Mouse (Mus musculus): ENCODE measurements around the gene Myom1.
A peak's percentile ranks its signal among the peaks of the same experiment; 100 is the strongest.
"Not testable (repeated sequence)": the region's sequence is repeated elsewhere in the genome, so short reads cannot be mapped to it uniquely, and the experiment has no call there.

The Myom1 gene

GRCm38 (mm10) chr17:71002081-71002743, at the start of gene Myom1:
Gene Myom1, plus strand, starts transcription at chr17:71002633.
- DNase-seq (ENCODE audit: low read depth, low spot score): peak; percentile 91

DNA sequence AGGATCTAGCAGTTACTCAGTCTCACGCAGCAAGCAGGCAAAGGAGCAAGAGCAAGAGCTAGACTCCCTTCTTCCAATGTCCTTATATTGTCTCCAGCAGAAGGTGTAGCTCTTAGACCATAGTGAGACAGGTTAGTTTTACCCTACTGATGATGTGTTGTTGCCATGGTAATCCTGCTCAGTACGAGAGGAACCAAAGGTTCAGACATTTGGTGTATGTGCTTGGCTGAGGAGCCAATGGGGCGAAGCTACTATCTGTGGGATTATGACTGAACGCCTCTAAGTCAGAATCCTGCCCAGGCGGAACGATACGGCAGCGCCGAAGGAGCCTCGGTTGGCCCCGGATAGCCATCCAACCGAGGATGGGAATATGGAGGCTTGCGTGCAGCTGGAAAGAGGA, 38.9 kb upstream of the Myom1 start:
- DNase-seq (ENCODE audit: low read depth, low spot score): peak; percentile 16

GRCm38 (mm10) chr17:70965281-70965680, 37.2 kb upstream of the Myom1 start:
- DNase-seq (ENCODE audit: low read depth, low spot score): no peak

GRCm38 (mm10) chr17:70966126-70966525, 36.3 kb upstream of the Myom1 start:
- no peak for DNase-seq (ENCODE audit: low read depth, low spot score)

- no peak for DNase-seq (ENCODE audit: low read depth, low spot score)
These were observed 35.2 kb upstream of the Myom1 start for GRCm38 (mm10) chr17:70967191-70967590.

DNA sequence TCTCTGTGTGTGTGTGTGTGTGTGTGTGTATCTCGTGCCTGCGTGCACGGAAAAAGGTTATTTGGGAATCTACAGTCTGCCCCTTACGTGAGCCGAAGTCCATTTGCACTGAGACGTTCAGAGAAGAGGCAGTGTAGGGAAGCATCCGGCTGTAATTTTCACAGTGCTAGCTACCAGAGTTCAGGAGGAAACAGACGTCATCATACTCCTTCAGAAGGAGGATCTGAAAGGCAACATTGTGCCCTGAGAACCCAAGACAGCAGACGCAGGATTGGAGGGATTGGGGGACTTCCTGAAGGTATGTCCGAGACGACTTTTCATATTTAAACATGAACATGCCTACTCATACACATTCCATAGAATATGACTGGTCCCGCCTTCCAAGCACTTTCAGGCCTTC, 34.8 kb upstream of the Myom1 start:
- no peak for DNase-seq (ENCODE audit: low read depth, low spot score)

GRCm38 (mm10) chr17:70968606-70969191, 33.7 kb upstream of the Myom1 start:
- DNase-seq (ENCODE audit: low read depth, low spot score): no peak

- no peak for DNase-seq (ENCODE audit: low read depth, low spot score)
These were observed 31.2 kb upstream of the Myom1 start for GRCm38 (mm10) chr17:70971206-70971605.

DNA sequence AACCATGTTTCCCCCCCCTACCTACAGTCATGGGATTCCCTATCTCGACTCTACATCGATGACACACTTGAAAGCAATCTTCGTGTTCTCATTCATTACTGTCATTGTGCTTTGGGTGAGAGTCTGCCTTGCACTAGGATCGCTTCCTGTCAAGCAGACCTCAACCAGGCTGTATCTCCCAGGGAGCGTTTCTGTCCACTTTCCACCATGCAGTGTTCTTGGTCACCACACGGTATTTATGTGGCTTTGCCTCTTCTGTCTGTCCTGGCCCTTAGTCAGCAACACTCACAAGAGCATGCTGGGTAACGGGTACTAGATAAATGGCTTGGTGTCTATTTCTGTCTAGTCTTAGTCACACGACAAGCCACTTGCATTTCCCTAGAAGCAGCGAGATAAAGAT, 29.0 kb upstream of the Myom1 start:
- DNase-seq (ENCODE audit: low read depth, low spot score): no peak

GRCm38 (mm10) chr17:70974065-70974464, 28.4 kb upstream of the Myom1 start:
- DNase-seq (ENCODE audit: low read depth, low spot score): not testable (repeated sequence)

- no peak for DNase-seq (ENCODE audit: low read depth, low spot score)
These were observed 24.6 kb upstream of the Myom1 start for GRCm38 (mm10) chr17:70977799-70978198.

- DNase-seq (ENCODE audit: low read depth, low spot score): no peak
These were observed 22.8 kb upstream of the Myom1 start for GRCm38 (mm10) chr17:70979345-70980223.

GRCm38 (mm10) chr17:70985501-70986354, 16.7 kb upstream of the Myom1 start:
- no peak for DNase-seq (ENCODE audit: low read depth, low spot score)

- DNase-seq (ENCODE audit: low read depth, low spot score): no peak
These were observed 16.1 kb upstream of the Myom1 start for GRCm38 (mm10) chr17:70986355-70986740.

DNA sequence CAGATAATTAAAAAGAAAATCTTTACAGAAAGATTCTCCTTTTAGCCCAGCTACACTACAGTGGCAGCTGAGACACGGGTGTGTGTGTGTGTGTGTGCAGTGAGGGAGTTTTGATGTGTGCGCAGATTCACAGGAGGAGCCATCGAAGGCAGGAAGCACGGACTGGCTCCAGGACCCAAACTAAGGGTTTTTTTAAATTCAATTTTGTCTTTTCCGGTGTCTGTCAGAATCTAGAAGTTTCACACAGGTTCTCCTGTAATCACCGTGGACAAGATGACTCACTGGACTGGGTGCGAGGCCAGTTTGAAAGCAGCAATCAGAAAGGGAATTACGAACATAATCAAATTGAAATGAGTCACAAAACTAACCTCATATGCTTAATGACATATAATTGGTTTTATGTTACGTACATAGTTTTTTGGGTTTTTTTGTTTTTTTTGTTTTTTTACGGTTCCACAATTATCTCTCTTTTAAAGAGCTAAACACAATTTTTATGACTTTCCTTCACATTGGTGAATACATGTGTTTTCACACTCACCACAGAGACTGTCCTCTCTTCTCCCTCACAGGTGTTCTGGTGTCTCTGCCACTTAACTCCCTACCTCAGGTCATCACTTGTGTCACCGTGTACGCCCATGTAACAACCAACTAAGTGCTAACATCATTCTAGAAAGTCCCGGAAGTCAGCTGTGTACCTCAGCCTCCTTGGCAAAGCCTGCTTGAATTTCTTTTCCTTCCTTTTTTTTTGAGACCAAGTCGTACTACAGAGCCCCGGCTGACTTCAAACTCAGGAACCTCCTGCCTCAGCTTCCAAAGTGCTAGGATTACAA, 15.4 kb upstream of the Myom1 start:
- DNase-seq (ENCODE audit: low read depth, low spot score): no peak

DNA sequence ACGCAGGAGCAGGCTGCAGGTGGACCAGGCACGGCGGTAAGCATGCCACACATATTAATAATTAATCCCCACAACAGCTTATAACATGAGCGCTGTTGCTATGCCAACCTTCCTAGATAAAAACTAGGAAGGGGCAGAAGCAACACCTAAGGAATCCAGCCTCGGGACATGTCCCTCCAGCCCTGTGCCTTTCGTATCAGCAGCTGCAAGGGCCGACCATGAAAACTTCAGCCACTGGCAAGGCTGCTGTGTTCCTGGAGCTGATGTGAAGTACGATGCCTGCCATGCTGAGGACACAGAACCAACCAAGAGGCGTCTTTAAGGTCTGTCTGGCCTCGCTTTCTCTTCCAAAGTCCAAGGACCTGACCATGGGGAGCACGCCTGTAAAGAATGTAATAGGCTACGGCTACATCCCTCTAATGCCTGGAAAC, 14.1 kb upstream of the Myom1 start:
- DNase-seq (ENCODE audit: low read depth, low spot score): no peak

DNA sequence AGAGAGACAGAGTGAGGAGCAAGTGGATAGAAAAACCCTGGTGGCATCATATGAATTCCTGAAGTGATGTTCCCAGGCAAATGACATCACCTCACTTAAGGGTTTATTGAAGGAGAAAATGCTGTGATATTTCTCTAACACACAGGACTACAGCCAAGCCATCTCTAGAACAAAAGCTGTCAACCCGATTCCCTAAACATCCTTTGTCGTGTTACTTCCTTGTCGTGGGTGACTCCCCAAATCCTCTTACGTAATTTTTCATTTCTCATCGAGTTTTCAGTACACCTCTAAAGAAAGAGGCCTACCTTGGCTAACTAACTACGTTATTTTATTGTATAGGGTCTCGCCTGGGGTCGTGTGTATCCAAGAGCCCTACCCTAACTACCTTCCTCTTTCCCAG, 13.0 kb upstream of the Myom1 start:
- DNase-seq (ENCODE audit: low read depth, low spot score): no peak

GRCm38 (mm10) chr17:70989991-70990390, 12.4 kb upstream of the Myom1 start:
- no peak for DNase-seq (ENCODE audit: low read depth, low spot score)

- DNase-seq (ENCODE audit: low read depth, low spot score): peak; percentile 66
These were observed 11.8 kb upstream of the Myom1 start for GRCm38 (mm10) chr17:70990403-70991303.

All from retina, adult 2 months (tissue).